Mouse (Mus musculus) olfactory bulb, adult 2 months (tissue): ENCODE results near the gene Ptk7.

Experiments used
- CTCF ChIP-seq: fragments of 200-500 bp; IDR thresholded peaks from 2 replicates; pipeline ENCODE4 v1.5.1; 2012; ENCODE audit warnings: low read depth, mild to moderate bottlenecking, low read length, moderate library complexity; ENCODE audit not compliant: insufficient read depth
- POLR2A ChIP-seq: fragments of 200-500 bp; IDR thresholded peaks from 2 replicates; pipeline ENCODE4 v1.6.1; 2012; ENCODE audit warnings: mild to moderate bottlenecking, low read depth, low read length, moderate library complexity; ENCODE audit not compliant: insufficient read depth

GRCm38 (mm10) chr17:46646322-46646662 lies 17.0 kb upstream of the Ptk7 start:
- TF ChIP-seq POLR2A (no peak), CTCF (no peak)
